Mouse (Mus musculus) testis, postnatal 10 days (tissue): ENCODE results near the gene Gcn1l1.

ENCODE experiments used
- DNase-seq: peaks from one replicate; pipeline ENCODE4 v3.0.0; 2021; ENCODE audit warnings: low spot score

Gcn1l1 gene

DNA sequence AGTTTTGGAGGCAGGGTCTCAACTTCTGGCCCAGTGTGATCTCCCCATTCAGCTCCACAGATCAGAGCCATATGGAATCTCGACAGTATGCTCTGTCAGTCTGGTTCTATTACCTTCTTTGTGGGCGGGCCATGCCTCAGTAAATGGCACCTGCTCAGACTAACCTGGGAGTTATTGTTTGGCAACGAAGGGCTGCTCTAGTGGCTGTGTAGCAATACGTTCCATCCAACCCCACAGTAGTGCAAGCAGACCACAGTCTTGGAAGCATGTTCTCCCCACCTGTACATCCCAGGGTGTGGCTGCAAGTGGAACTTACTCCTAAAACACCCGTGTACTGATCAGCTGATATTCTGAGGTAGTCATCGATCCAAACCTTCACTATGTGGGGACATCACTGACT lies 91.6 kb downstream of the Gcn1l1 start:
- no peak for DNase-seq

- DNase-seq, result no peak
Measured at GRCm38 (mm10) chr5:115657234-115657633, 92.2 kb downstream of the Gcn1l1 start.

- DNase-seq, result no peak
Measured at GRCm38 (mm10) chr5:115658352-115658751, 93.3 kb downstream of the Gcn1l1 start.

DNA sequence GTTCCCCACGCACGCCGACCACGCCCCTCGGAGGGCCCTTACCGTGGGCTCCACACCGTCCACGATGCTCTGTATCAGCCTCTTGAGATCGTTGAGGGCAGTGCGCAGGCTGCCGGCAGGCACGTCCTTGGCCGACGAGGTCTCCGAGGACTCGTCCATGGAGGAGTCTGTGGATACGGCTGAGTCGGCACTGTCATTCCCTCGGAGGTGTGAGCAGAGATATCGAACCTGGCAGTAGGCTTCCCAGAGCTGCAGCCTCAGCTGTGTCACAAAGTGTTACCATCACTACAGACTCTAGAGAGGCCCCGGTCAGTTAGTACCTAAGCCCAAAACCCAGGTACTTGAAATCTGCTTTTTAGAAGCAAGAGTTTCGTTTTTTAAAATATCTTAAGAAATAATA lies 97.6 kb downstream of the Gcn1l1 start:
- no peak for DNase-seq

- DNase-seq, result peak; percentile 41
Measured at GRCm38 (mm10) chr5:115666366-115667065, 101.5 kb downstream of the Gcn1l1 start.

DNA sequence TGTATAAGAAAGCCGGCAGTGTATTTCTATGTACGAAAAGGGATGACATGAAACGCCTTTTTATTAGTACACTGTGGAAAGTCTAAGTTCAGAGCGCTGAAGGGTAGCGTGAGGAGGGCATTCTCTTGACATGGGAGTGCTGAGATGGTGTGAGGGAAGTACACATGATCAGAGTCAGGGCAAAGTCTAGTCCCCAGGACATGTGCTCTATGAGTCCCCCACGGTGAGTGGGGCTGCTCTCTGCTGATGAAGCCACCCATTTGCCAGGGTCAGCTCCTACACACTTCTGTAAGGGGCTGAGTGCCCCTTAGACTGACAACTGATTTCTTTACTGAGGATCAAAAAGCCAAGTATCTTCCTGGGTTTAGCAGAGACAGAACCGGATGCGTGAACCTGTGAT lies 102.2 kb downstream of the Gcn1l1 start:
- DNase-seq, result no peak

DNA sequence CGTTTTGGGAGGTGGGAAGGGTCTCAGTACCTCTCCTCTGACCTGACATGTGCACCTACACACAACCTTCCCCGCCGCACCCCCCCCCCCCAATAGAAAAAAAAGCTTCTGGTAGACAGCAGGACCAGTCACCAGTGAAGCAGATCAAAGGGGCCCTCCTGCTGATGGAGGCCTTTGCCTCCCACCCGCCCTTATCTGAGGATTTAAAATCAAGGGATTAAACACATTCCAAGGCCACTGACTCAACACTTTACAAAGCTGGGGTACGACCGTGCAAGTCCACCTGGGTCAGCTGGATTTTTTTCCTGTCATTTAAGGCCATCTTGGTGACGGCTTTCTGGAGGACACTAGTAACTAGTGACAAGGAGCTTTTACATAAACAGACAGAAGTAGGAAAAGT lies 102.8 kb downstream of the Gcn1l1 start:
- peak; percentile 18 for DNase-seq

DNA sequence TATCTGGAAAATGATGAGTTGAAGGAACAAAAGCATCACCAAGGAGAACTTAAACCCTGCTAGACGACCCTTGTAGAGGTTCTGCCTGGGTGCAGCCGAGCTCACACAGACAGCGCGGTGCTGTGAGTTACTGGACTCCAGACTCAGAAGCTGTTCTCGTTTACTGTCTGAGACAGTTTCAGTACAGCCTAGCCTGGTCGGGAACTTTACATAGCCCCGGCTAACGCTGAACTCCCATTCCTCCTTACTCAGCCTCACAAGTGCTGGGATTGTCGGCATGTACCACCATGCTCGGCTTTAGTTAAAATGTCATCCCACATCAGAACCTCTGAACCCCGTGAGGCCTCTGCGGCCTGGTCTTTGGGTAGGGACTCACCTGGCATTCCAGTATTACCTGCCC lies 103.9 kb downstream of the Gcn1l1 start:
- DNase-seq, result peak; percentile 26

- peak; percentile 22 for DNase-seq
Measured at GRCm38 (mm10) chr5:115669974-115670373, 104.9 kb downstream of the Gcn1l1 start.

- peak; percentile 28 for DNase-seq
Measured at GRCm38 (mm10) chr5:115670406-115670805, 105.4 kb downstream of the Gcn1l1 start.

DNA sequence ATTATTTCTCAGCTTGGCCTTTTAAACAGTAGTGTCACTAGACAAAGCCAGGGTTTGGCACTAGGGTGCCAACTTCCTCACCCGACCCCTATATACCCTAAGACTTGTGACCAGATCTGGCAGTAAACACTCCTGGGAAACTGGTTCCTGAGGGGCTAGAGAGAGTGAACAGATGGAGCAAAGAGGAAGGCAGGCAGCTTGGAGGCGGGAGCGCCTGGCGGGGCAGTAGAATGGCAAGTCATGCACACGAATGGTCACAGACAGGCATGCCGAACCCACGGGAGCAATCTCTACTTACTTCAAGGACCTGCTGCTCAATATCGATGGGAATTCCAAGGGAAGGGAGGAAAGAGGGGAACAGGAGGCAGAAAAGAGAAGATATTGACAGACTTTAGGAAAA lies 106.8 kb downstream of the Gcn1l1 start:
- peak; percentile 27 for DNase-seq
